Mouse (Mus musculus) liver, embryonic 14.5 days (tissue): ENCODE measurements at regions not wholly inside any gene's neighbourhood (a gene's known extent, or its start where the extent isn't known, plus 50 kb on each side); places are given as distances from the start of the nearest gene placed in this dataset.

Experiments
- CTCF ChIP-seq: IDR thresholded peaks from 2 replicates; pipeline ENCODE4 v1.5.1; 2016; ENCODE audit warnings: antibody characterized with exemption, low read depth, control low read depth
- EP300 ChIP-seq: IDR thresholded peaks from 2 replicates; pipeline ENCODE4 v1.6.1; 2016; ENCODE audit warnings: antibody characterized with exemption, low read depth

DNA sequence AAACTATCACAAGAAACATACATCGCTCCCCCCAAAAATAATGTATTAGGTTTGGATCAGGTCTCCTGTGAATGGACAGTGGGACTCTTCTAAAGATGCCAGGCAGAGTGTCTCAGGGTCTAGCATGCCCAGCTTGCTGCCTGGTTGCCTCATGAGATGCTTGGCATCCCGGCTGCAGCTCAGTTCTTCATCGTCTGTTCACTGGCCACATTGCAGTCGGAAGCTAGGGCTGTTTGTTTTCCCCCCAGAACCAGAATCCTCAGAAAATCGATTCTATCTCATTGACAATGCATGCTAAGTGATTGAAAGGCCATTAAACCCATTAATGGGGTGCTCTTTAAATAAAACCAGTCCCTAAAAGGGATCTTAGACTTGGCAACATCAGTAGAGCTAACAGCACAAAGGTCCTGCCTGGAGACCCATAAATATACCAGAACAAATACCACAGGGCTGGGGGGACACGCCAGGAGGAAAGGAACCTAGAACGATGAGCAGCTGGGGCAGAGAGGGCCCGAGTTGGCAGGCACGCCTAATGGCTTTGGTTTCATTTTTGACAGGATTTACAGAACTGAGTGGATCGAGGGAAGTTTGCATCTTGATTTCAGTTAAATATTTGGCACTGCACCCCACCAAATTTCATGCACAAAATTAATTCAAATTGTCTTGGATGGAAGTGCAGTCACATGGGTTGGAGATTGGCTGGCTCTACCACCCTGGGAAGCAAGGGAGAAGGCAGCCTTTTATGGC is 205.3 kb downstream of the Snx10 start:
- TF ChIP-seq EP300 = no peak
- no peak for TF ChIP-seq CTCF
